Mouse (Mus musculus) naive thymus-derived CD4-positive, alpha-beta T cell, adult 2 months (primary cell): ENCODE measurements around the gene Nnat.
"Not testable (repeated sequence)": the region's sequence is repeated elsewhere in the genome, so short reads cannot be mapped to it uniquely, and the experiment has no call there.

Source experiments
- DNase-seq: peaks from one replicate; pipeline ENCODE4 v3.0.0-alpha.2; 2011; ENCODE audit warnings: low read depth

Nnat gene

DNA sequence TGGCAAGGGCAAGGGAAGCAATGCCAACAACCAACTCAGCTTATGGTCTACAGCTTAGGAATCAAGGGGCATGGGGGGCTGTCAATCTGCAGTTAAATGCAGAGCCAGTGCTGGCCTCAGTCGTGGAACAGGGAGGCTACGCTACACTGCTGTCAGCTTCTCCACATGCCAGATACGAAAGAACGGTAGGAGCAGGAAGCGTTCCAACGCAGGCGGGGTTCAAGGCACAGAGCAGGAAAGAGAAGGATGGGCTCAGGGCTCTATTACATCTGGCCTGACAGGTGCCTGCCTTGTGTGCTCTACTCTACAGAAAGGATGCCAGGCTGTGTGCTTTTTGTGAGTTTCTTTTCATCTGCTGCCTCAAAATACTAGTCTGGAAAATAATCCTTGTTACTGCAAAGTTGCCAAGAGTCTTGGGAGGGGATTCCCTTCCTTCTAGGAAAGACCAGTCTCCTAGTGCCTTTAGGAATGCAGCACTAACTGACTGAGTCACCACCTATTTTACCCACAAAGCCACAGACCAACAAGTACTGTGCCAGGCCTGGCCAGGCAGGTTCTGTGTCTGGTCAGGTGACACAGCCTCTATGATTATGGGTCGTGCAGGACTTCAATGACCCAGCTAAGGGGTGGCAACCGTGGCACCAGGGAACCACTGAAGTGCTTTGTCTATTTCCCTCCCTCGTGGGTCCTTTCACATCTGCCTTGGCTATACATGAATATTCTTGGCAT, 7.6 kb upstream of the Nnat start:
- no peak for DNase-seq

GRCm38 (mm10) chr2:157556074-157556698, 3.7 kb upstream of the Nnat start:
- DNase-seq, result no peak

GRCm38 (mm10) chr2:157558051-157558450, 1.8 kb upstream of the Nnat start:
- no peak for DNase-seq

DNA sequence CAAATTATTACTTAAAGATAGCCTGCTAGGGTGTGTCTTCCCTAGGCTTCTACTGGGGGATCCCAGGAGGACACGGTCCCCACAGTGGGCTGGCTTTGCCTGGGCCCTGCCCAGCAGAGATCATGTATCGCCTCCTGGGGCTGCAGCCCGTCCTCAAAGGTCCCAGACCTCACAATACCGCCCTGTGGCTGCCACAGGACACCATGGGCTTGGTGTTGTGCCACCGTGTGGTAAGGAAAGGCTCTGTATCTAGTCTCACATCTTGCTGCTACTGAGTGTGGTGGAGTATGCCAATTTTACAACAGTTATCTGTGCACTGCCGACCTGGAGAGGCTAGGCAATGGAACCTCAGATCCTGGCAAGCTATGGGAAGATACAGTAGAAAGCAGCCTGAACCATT, 1.4 kb upstream of the Nnat start:
- DNase-seq, result no peak

DNA sequence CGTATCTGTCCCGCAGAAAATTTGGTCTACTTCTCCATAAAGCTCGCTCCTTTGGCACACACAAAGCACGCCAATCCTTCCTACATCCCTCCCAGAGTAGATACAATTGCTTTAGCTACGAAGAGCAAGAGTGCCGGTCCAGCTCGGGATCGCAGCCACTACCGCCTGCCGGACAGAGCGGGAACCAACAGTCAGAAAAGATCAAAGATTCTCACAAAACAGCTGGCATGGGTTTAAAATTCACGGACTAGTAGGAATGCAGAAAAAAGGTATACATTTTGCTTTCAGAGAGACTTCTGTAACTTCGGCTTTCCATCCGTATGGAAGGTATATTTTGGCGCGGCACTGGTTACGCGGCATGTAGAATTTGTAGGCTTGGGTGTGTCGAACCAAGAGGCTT, 438 bp upstream of the Nnat start:
- no peak for DNase-seq

DNA sequence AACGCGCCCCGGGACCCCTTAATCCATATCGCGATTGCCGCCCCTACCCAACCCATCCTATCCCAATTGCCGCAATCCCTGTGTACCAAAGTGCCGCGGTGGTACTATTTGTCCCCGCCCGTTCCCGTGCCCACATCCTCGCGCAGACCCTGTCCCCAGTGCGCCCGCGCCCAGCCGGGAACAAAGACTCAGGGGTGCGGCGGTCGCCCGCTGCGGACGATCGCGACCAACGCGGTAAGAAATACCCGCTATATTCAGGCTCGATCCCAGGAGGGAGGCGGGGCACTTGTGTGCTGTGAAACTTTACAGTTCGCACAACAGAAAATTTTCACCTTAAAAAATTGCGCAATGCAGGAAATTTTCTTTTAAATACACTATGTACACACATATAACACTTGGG, 424 bp downstream of the Nnat start:
- no peak for DNase-seq

- no peak for DNase-seq
Observed at GRCm38 (mm10) chr2:157561165-157561836, 1.4 kb downstream of the Nnat start.

GRCm38 (mm10) chr2:157563031-157563430, 3.2 kb downstream of the Nnat start:
- no peak for DNase-seq

- DNase-seq, result no peak
Observed at GRCm38 (mm10) chr2:157564723-157565122, 4.8 kb downstream of the Nnat start.

- peak; percentile 37 for DNase-seq
Observed at GRCm38 (mm10) chr2:157565446-157565845, 5.6 kb downstream of the Nnat start.

DNA sequence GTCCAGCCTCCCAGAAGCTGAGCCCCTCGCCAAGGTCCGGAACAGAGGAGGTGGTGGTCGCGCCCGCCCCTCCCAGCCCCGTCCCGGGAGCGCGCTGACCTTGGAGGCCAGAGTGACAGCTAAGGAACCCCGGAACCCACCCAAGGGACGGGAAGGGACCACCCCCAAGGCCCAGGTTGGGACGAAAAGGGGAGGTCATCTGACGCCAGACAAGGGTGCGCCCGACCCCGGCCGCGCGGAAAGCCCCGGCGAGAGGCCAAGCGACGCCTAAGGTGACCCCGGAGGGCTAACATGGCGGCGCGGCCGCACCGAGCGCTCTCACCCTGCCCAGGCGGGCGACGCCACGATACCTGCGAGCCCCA, 6.0 kb downstream of the Nnat start:
- DNase-seq, result no peak

DNA sequence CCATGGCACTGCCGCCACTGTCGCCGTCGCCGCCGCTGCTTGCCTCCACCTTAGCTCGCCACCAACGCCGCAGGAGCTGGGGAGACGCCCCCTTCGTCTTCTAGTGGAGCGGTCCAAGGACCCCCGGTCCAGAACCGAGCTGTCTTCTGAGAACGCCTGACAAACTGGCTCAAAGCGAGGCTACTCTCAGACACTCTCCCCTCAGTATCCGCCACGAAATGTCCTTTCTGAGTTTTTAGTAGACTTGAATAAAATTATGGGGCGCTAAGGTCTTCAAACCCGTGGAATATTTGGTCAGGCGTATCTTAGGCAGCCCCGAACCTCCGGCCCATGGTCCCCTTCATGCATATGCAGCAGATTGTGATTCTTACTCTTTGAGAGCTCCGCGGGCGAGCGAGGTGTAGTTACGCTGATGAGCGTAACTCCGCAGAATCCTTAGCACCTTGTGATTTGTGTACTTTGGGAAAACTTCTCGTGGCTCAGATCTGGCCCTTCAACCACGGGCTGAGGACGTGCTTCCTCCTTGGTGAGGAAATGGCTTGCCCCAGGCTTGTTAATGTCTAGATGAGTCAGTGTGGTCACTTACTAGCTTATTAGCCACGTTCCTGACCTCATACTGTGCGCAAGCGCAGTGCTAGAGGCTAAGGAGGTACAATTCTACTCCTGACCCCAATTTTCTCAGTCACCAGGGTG, 6.5 kb downstream of the Nnat start:
- DNase-seq, result peak; percentile 96

DNA sequence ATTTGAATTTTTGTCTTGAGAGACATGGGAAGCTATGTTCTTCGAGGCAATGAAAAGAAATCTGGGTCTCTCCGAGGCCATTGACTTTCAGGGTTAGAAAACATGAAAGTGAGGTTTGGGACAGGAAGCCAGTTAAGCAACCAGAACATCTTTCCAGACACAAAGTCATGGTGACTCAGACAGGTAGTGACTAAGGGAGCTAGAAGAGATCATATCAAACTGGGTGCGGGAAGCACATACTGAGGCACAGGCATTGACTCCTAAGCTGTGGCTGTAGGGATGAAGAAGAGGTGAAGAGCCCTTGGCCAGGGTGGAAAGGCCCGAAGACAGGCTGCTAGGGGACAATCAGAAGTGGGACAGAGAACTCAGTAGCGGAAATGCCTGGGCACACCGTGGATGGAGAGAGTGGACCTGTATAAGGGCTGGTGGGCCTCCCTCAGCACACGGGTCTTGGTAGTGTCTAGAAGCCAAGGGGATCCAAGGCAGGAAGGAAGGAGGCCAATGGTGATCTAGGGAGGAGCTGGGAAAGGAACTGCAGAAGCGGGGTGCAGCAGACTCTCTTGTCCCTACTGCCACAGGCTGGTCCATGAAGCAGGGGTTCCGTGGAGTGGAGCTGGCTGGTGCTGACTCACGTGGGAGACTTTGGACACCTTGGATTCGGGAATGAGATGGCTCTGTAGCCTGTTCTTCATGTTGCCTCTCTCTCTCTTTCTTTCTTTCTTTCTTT, 7.5 kb downstream of the Nnat start:
- DNase-seq, result peak; percentile 54

DNA sequence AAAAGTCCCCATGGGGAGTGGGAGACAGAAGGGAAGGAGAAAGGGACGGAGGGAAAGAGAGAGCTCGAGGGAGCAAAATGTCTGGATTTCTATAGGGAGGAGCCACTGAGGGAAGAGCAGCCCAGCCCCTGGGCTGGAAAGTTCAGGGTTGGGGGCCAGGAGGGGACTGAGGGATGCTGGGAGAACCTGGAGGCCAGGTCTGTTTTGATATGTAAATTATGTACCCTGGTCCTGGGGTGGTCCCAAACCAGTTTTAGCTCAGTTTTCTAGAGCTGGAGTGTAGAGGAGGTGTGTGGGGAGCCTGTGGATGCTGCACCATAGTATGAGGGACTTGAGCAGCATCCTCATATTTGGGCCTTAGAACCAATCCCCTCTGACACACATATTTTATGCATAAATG, 9.0 kb downstream of the Nnat start:
- DNase-seq, result no peak

GRCm38 (mm10) chr2:157569796-157570485, 10.1 kb downstream of the Nnat start:
- no peak for DNase-seq

DNA sequence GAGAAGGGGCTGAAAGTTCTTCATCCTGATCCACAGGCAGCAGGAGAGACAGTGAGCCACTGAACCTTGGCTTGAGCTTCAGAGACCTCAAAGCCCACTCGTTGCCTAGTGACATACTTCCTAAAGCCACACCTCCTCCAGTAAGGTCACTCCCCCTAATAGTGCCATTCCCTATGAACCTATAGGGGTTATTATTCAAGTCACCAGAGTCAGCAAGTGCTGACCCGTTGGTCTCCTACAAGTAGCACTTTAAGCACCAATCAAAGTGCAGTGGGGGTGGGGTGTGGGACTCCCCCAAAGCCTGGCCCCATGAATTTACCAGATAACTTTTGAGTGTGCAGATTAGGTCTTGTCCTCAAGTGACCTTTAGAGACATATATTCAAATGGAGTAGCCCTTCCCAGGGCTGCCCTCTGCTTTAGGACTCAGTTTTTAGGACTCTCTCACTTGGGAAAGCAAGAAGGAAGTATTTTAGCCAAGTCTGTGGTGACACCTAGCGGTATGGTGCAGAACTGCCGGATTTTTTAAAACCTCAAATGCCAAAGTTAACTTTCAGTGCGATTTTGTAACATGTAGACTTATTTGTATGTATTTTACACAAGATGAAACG, 11.4 kb downstream of the Nnat start, which contains the start of gene Blcap:
Gene Blcap, minus strand, starts transcription at position 51 of the 609 bp plus-strand sequence.
- peak; percentile 79 for DNase-seq

GRCm38 (mm10) chr2:157572786-157573185, 12.9 kb downstream of the Nnat start:
- DNase-seq, result no peak

- not testable (repeated sequence) for DNase-seq
Observed at GRCm38 (mm10) chr2:157585351-157585750, 25.5 kb downstream of the Nnat start.

GRCm38 (mm10) chr2:157596876-157597566, 37.1 kb downstream of the Nnat start:
- DNase-seq, result peak; percentile 13

- no peak for DNase-seq
Observed at GRCm38 (mm10) chr2:157601435-157601839, 41.6 kb downstream of the Nnat start.
